Mouse (Mus musculus) MEL (cell line): Measurements from ENCODE around the gene Cdca7l. TPM values are rescaled to one million over a fixed set of nuclear protein-coding genes. Genes with fewer than 3 reads are reported as not detected.

Source experiments
- DNase-seq: peaks from one replicate; pipeline ENCODE4 v3.0.0; 2011; ENCODE audit warnings: low read depth, low spot score
- H3K27ac ChIP-seq: 2 replicates; pipeline ENCODE4 v1.5.1; 2012; ENCODE audit warnings: low read depth, mild to moderate bottlenecking, control low read depth, low read length, moderate library complexity; ENCODE audit not compliant: control insufficient read depth
- H3K27me3 ChIP-seq, 2 experiments: fragments of 150-350 bp in 1 of 2; sonication (generic) in 1 of 2; 2 replicates each; pipeline ENCODE4 v1.6.1; 2012; ENCODE audit warnings: low read length in 2 of 2, mild to moderate bottlenecking in 2 of 2, improper control_type of control experiment in 1 of 2, moderate library complexity in 1 of 2; ENCODE audit not compliant: insufficient read depth in 2 of 2, control insufficient read depth in 1 of 2
- H3K36me3 ChIP-seq, 2 experiments: 2 replicates each; pipeline ENCODE4 v1.6.1; 2012 to 2014; ENCODE audit warnings: low read length in 2 of 2, improper control_type of control experiment in 1 of 2, inconsistent platforms in 1 of 2, mild to moderate bottlenecking in 1 of 2; ENCODE audit not compliant: insufficient read depth in 2 of 2, control insufficient read depth in 1 of 2
- H3K4me1 ChIP-seq, 2 experiments: fragments of 150-350 bp in 1 of 2; sonication (generic) in 1 of 2; 2 replicates each; pipeline ENCODE4 v1.6.1; 2012; ENCODE audit warnings: low read length in 2 of 2, improper control_type of control experiment in 1 of 2, mild to moderate bottlenecking in 1 of 2; ENCODE audit not compliant: insufficient read depth in 2 of 2, control insufficient read depth in 1 of 2
- H3K4me3 ChIP-seq, 2 experiments: fragments of 150-350 bp in 1 of 2; sonication (generic) in 1 of 2; 2 replicates each; pipeline ENCODE4 v1.5.1; 2012; ENCODE audit warnings: low read depth in 2 of 2, low read length in 2 of 2, mild to moderate bottlenecking in 2 of 2, moderate library complexity in 2 of 2, control low read depth in 1 of 2, improper control_type of control experiment in 1 of 2; ENCODE audit not compliant: control insufficient read depth in 1 of 2, insufficient read depth in 1 of 2
- H3K79me2 ChIP-seq: 2 replicates; pipeline ENCODE4 v1.6.1; 2012; ENCODE audit warnings: mild to moderate bottlenecking, low read length, moderate library complexity; ENCODE audit not compliant: control insufficient read depth, poor library complexity, insufficient read depth
- H3K9ac ChIP-seq: 2 replicates; pipeline ENCODE4 v1.6.1; 2012; ENCODE audit warnings: low read depth, mild to moderate bottlenecking, control low read depth, low read length, moderate library complexity; ENCODE audit not compliant: control insufficient read depth, poor library complexity, severe bottlenecking
- H3K9me3 ChIP-seq: fragments of 150-350 bp; sonication (generic); replicated peaks from 2 replicates; pipeline ENCODE4 v1.6.1; 2012; ENCODE audit warnings: mild to moderate bottlenecking, low read length, improper control_type of control experiment, moderate library complexity; ENCODE audit not compliant: insufficient read depth
- CHD1 ChIP-seq: IDR thresholded peaks from 2 replicates; pipeline ENCODE4 v1.6.1; 2012; ENCODE audit warnings: low read depth, mild to moderate bottlenecking, inconsistent platforms, low read length, improper control_type of control experiment
- CHD2 ChIP-seq: IDR thresholded peaks from 2 replicates; pipeline ENCODE4 v1.6.1; 2011; ENCODE audit warnings: low read length, improper control_type of control experiment
- ELF1 ChIP-seq: IDR thresholded peaks from 2 replicates; pipeline ENCODE4 v1.6.1; 2014; ENCODE audit warnings: low read depth, mild to moderate bottlenecking, inconsistent platforms, low read length, improper control_type of control experiment, moderate library complexity
- HCFC1 ChIP-seq: IDR thresholded peaks from 2 replicates; pipeline ENCODE4 v1.6.1; 2012; ENCODE audit warnings: low read depth, mild to moderate bottlenecking, inconsistent platforms, low read length, improper control_type of control experiment, moderate library complexity
- JUND ChIP-seq: IDR thresholded peaks from 2 replicates; pipeline ENCODE4 v1.6.1; 2011; ENCODE audit warnings: low read depth, mild to moderate bottlenecking, improper control_type of control experiment, low read length
- MAFK ChIP-seq: IDR thresholded peaks from 2 replicates; pipeline ENCODE4 v1.6.1; 2011; ENCODE audit warnings: low read depth, mild to moderate bottlenecking, low read length, improper control_type of control experiment, borderline replicate concordance
- MAX ChIP-seq: IDR thresholded peaks from 2 replicates; pipeline ENCODE4 v1.6.1; 2011; ENCODE audit warnings: low read length, improper control_type of control experiment
- MXI1 ChIP-seq: IDR thresholded peaks from 2 replicates; pipeline ENCODE4 v1.6.1; 2011; ENCODE audit warnings: mild to moderate bottlenecking, low read depth, low read length, improper control_type of control experiment
- MYB ChIP-seq: IDR thresholded peaks from 2 replicates; pipeline ENCODE4 v1.6.1; 2011; ENCODE audit warnings: mild to moderate bottlenecking, low read depth, low read length, improper control_type of control experiment
- MYC ChIP-seq: IDR thresholded peaks from 2 replicates; pipeline ENCODE4 v1.6.1; 2011; ENCODE audit warnings: low read depth, mild to moderate bottlenecking, low read length, improper control_type of control experiment, moderate library complexity
- NELFE ChIP-seq: IDR thresholded peaks from 2 replicates; pipeline ENCODE4 v1.6.1; 2011; ENCODE audit warnings: low read depth, low read length, improper control_type of control experiment
- POLR2AphosphoS2 ChIP-seq: IDR thresholded peaks from 2 replicates; pipeline ENCODE4 v1.6.1; 2011; ENCODE audit warnings: low read length, improper control_type of control experiment
- POLR2AphosphoS5 ChIP-seq: IDR thresholded peaks from 2 replicates; pipeline ENCODE4 v1.6.1; 2012; ENCODE audit warnings: low read depth, borderline replicate concordance, mild to moderate bottlenecking, inconsistent platforms, low read length, moderate library complexity, mixed read lengths
- SIN3A ChIP-seq: IDR thresholded peaks from 2 replicates; pipeline ENCODE4 v1.6.1; 2012; ENCODE audit warnings: low read length, improper control_type of control experiment, inconsistent platforms
- ZNF384 ChIP-seq: IDR thresholded peaks from 2 replicates; pipeline ENCODE4 v1.6.1; 2012; ENCODE audit warnings: low read depth, mild to moderate bottlenecking, inconsistent platforms, low read length, improper control_type of control experiment
- polyA plus RNA-seq, 2 experiments: library from polyadenylated mRNA; stranded (reverse) in 1 of 2; unstranded in 1 of 2; fragments of >175 nt in 1 of 2; fragments of >200 nt in 1 of 2; gene quantifications; 2 replicates each; pipeline versions ENCODE4 v1.2.1 to v1.2.4; 2012; ENCODE audit warnings: low replicate concordance in 2 of 2, low read depth in 1 of 2; ENCODE audit not compliant: insufficient read length in 2 of 2, insufficient read depth in 1 of 2, missing spikeins in 1 of 2
- total RNA-seq: library from RNA; depleted of rRNA; stranded (reverse); fragments of 300-350 nt; gene quantifications from 2 replicates; pipeline ENCODE4 v1.2.3, GENCODE M21; 2012

Cdca7l gene
- total and polyA plus RNA-seq, 3 experiments = 93.3 to 1,920 (median 99.6) TPM

DNA sequence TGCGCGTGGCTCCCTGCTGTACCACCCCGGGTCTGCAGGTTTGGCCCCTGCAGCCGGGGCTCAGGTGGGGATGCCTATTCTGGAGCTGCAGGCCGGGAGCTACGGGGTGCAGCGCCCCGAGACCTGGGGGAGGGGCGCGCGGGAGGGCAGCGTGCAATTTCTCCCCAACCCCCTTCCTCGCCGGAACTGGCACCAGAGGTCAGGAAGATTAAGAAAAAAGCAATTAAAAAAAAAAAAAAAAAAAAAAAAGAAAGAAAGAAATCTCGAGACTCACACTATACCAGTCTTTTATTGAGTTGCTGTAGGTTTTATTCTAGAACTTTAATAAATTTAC lies 40.0 kb downstream of the Cdca7l start:
- Histone ChIP-seq H3K27ac (peak overlapping the region; percentile 43), H3K79me2 (peaks cover 42% of the 10 kb centered on the region), H3K9me3 (no peaks in the 10 kb centered on the region), H3K4me1 (peaks cover 6 to 19% of the 10 kb centered on the region in 2 experiments; a peak in 2 of 4 replicates), H3K9ac (peak overlapping the region; percentile 88), H3K27me3 (no peaks in the 10 kb centered on the region), H3K36me3 (peaks cover 0 to 16% of the 10 kb centered on the region in 2 experiments; a peak in 3 of 4 replicates), H3K4me3 (peak overlapping the region; percentile 71 to 82)
- TF ChIP-seq MAX = no peak
- 0 out of 2 replicates have a peak, but pooled peaks have one; percentile 3 for TF ChIP-seq ELF1
- 0 out of 2 replicates have a peak, but pooled peaks have one; percentile 30 for TF ChIP-seq ZNF384
- TF ChIP-seq POLR2AphosphoS2 = no peak
- TF ChIP-seq MXI1 = 0 out of 2 replicates have a peak, but pooled peaks have one; percentile 23
- peak; percentile 9 for TF ChIP-seq HCFC1
- peak; percentile 69; the same call in 1 of the 2 replicates for TF ChIP-seq CHD2
- TF ChIP-seq MYC = peak; percentile 80; the same call in 1 of the 2 replicates
- TF ChIP-seq NELFE = no peak
- no peak for TF ChIP-seq MYB
- no peak for TF ChIP-seq JUND
- peak; percentile 80 for DNase-seq

GRCm38 (mm10) chr12:117844917-117845316 lies 40.8 kb downstream of the Cdca7l start:
- peak overlapping the region; percentile 88 for H3K9ac ChIP-seq
- H3K27ac ChIP-seq = no peak overlapping the region
- H3K79me2 ChIP-seq = peaks cover 45% of the 10 kb centered on the region
- TF ChIP-seq CHD1 (0 out of 2 replicates have a peak, but pooled peaks have one; percentile 45), POLR2AphosphoS2 (0 out of 2 replicates have a peak, but pooled peaks have one; percentile 43), POLR2AphosphoS5 (no peak), MAX (peak; percentile 78), ZNF384 (no peak), MXI1 (peak; percentile 81; the same call in 1 of the 2 replicates), SIN3A (peak; percentile 88), MAFK (0 out of 2 replicates have a peak, but pooled peaks have one; percentile 10)
- H3K4me3 ChIP-seq = peak overlapping the region; percentile 71 to 82
- H3K4me1 ChIP-seq = peaks cover 6 to 19% of the 10 kb centered on the region in 2 experiments; a peak in 2 of 4 replicates
- H3K36me3 ChIP-seq = peaks cover 0 to 16% of the 10 kb centered on the region in 2 experiments; a peak in 3 of 4 replicates
- peak; percentile 41 for DNase-seq
- no peaks in the 10 kb centered on the region for H3K27me3 ChIP-seq
- no peaks in the 10 kb centered on the region for H3K9me3 ChIP-seq
